Mouse (Mus musculus): ENCODE data around the gene Saysd1. TPM values are rescaled to one million over a fixed set of nuclear protein-coding genes. Genes with fewer than 3 reads are reported as not detected.

Gene Saysd1
- polyA plus RNA-seq, 1 experiment from 2014 or later: 8.6 TPM

GRCm38 (mm10) chr14:20112218-20112617 lies 26.1 kb downstream of the Saysd1 start:
- no peak overlapping the region for H3K9ac ChIP-seq (ENCODE audit: low read depth, low read length)
- no peaks in the 10 kb centered on the region for H3K9me3 ChIP-seq (replicated peaks; ENCODE audit: control insufficient read depth, low read length)
- no peak overlapping the region for H3K4me2 ChIP-seq
- H3K36me3 ChIP-seq (ENCODE audit: control insufficient read depth, insufficient read depth, low read length): no peaks in the 10 kb centered on the region
- ATAC-seq (replicated peaks; ENCODE audit: insufficient number of reproducible peaks, low FRiP score, low TSS enrichment): no peak
- H3K27ac ChIP-seq (ENCODE audit: low read depth, low read length): no peak overlapping the region
- peaks cover 6% of the 10 kb centered on the region; the same call in 1 of the 2 replicates for H3K4me1 ChIP-seq (ENCODE audit: control insufficient read depth, insufficient read depth, low read length)
- H3K27me3 ChIP-seq (ENCODE audit: control insufficient read depth, insufficient read depth, low read length): no peaks in the 10 kb centered on the region
- no peak overlapping the region for H3K4me3 ChIP-seq (ENCODE audit: low read depth, low read length)
- WGBS (ENCODE audit: insufficient replicate concordance): 63% methylated on average over 3 of the region's 3 CpGs

GRCm38 (mm10) chr14:20110945-20111344 lies 27.4 kb downstream of the Saysd1 start:
- Histone ChIP-seq H3K9me3 (replicated peaks; ENCODE audit: control insufficient read depth, low read length) (no peaks in the 10 kb centered on the region), H3K36me3 (ENCODE audit: control insufficient read depth, insufficient read depth, low read length) (no peaks in the 10 kb centered on the region), H3K27ac (ENCODE audit: low read depth, low read length) (no peak overlapping the region), H3K4me3 (ENCODE audit: low read depth, low read length) (no peak overlapping the region), H3K9ac (ENCODE audit: low read depth, low read length) (no peak overlapping the region), H3K27me3 (ENCODE audit: control insufficient read depth, insufficient read depth, low read length) (no peaks in the 10 kb centered on the region), H3K4me1 (ENCODE audit: control insufficient read depth, insufficient read depth, low read length) (peaks cover 1% of the 10 kb centered on the region; the same call in 1 of the 2 replicates), H3K4me2 (no peak overlapping the region)
- no peak for ATAC-seq (replicated peaks; ENCODE audit: insufficient number of reproducible peaks, low FRiP score, low TSS enrichment)
- WGBS (ENCODE audit: insufficient replicate concordance): 73% methylated on average over 1 of the region's 1 CpGs

- H3K36me3 ChIP-seq (ENCODE audit: control insufficient read depth, insufficient read depth, low read length): no peaks in the 10 kb centered on the region
- H3K4me2 ChIP-seq: no peak overlapping the region
- no peaks in the 10 kb centered on the region for H3K9me3 ChIP-seq (replicated peaks; ENCODE audit: control insufficient read depth, low read length)
- H3K27ac ChIP-seq (ENCODE audit: low read depth, low read length): no peak overlapping the region
- no peak for ATAC-seq (replicated peaks; ENCODE audit: insufficient number of reproducible peaks, low FRiP score, low TSS enrichment)
- no peaks in the 10 kb centered on the region for H3K4me1 ChIP-seq (ENCODE audit: control insufficient read depth, insufficient read depth, low read length)
- WGBS (ENCODE audit: insufficient replicate concordance): 49% methylated on average over 6 of the region's 6 CpGs
- H3K27me3 ChIP-seq (ENCODE audit: control insufficient read depth, insufficient read depth, low read length): no peaks in the 10 kb centered on the region
- H3K4me3 ChIP-seq (ENCODE audit: low read depth, low read length): no peak overlapping the region
- H3K9ac ChIP-seq (ENCODE audit: low read depth, low read length): no peak overlapping the region
Measured at GRCm38 (mm10) chr14:20106271-20106670, 32.1 kb downstream of the Saysd1 start.

- H3K9me3 ChIP-seq (replicated peaks; ENCODE audit: control insufficient read depth, low read length): no peaks in the 10 kb centered on the region
- no peak overlapping the region for H3K27ac ChIP-seq (ENCODE audit: low read depth, low read length)
- H3K4me3 ChIP-seq (ENCODE audit: low read depth, low read length): no peak overlapping the region
- ATAC-seq (replicated peaks; ENCODE audit: insufficient number of reproducible peaks, low FRiP score, low TSS enrichment): no peak
- H3K4me2 ChIP-seq: no peak overlapping the region
- 46% methylated on average over 4 of the region's 4 CpGs for WGBS (ENCODE audit: insufficient replicate concordance)
- H3K4me1 ChIP-seq (ENCODE audit: control insufficient read depth, insufficient read depth, low read length): no peaks in the 10 kb centered on the region
- H3K9ac ChIP-seq (ENCODE audit: low read depth, low read length): no peak overlapping the region
- no peaks in the 10 kb centered on the region for H3K27me3 ChIP-seq (ENCODE audit: control insufficient read depth, insufficient read depth, low read length)
- no peaks in the 10 kb centered on the region for H3K36me3 ChIP-seq (ENCODE audit: control insufficient read depth, insufficient read depth, low read length)
Measured at GRCm38 (mm10) chr14:20103207-20103606, 35.1 kb downstream of the Saysd1 start.

- H3K4me2 ChIP-seq: no peak overlapping the region
- H3K9me3 ChIP-seq (replicated peaks; ENCODE audit: control insufficient read depth, low read length): no peaks in the 10 kb centered on the region
- H3K4me3 ChIP-seq (ENCODE audit: low read depth, low read length): no peak overlapping the region
- no peaks in the 10 kb centered on the region for H3K4me1 ChIP-seq (ENCODE audit: control insufficient read depth, insufficient read depth, low read length)
- H3K27me3 ChIP-seq (ENCODE audit: control insufficient read depth, insufficient read depth, low read length): no peaks in the 10 kb centered on the region
- no peak overlapping the region for H3K27ac ChIP-seq (ENCODE audit: low read depth, low read length)
- no peak overlapping the region for H3K9ac ChIP-seq (ENCODE audit: low read depth, low read length)
- H3K36me3 ChIP-seq (ENCODE audit: control insufficient read depth, insufficient read depth, low read length): no peaks in the 10 kb centered on the region
- ATAC-seq (replicated peaks; ENCODE audit: insufficient number of reproducible peaks, low FRiP score, low TSS enrichment): no peak
- 29% methylated on average over 5 of the region's 5 CpGs for WGBS (ENCODE audit: insufficient replicate concordance)
Measured at GRCm38 (mm10) chr14:20098061-20098460, 40.3 kb downstream of the Saysd1 start.

- H3K36me3 ChIP-seq (ENCODE audit: control insufficient read depth, insufficient read depth, low read length): no peaks in the 10 kb centered on the region
- WGBS (ENCODE audit: insufficient replicate concordance): 49% methylated on average over 5 of the region's 5 CpGs
- no peaks in the 10 kb centered on the region for H3K4me1 ChIP-seq (ENCODE audit: control insufficient read depth, insufficient read depth, low read length)
- ATAC-seq (replicated peaks; ENCODE audit: insufficient number of reproducible peaks, low FRiP score, low TSS enrichment): no peak
- H3K27ac ChIP-seq (ENCODE audit: low read depth, low read length): no peak overlapping the region
- no peak overlapping the region for H3K4me2 ChIP-seq
- H3K27me3 ChIP-seq (ENCODE audit: control insufficient read depth, insufficient read depth, low read length): no peaks in the 10 kb centered on the region
- H3K9me3 ChIP-seq (replicated peaks; ENCODE audit: control insufficient read depth, low read length): no peaks in the 10 kb centered on the region
- H3K9ac ChIP-seq (ENCODE audit: low read depth, low read length): no peak overlapping the region
- no peak overlapping the region for H3K4me3 ChIP-seq (ENCODE audit: low read depth, low read length)
Measured at GRCm38 (mm10) chr14:20094942-20095341, 43.4 kb downstream of the Saysd1 start.

- H3K9ac ChIP-seq (ENCODE audit: low read depth, low read length): no peak overlapping the region
- H3K9me3 ChIP-seq (replicated peaks; ENCODE audit: control insufficient read depth, low read length): no peaks in the 10 kb centered on the region
- WGBS (ENCODE audit: insufficient replicate concordance): 16% methylated on average over 7 of the region's 7 CpGs
- no peaks in the 10 kb centered on the region for H3K36me3 ChIP-seq (ENCODE audit: control insufficient read depth, insufficient read depth, low read length)
- H3K4me2 ChIP-seq: no peak overlapping the region
- H3K4me1 ChIP-seq (ENCODE audit: control insufficient read depth, insufficient read depth, low read length): no peaks in the 10 kb centered on the region
- H3K27me3 ChIP-seq (ENCODE audit: control insufficient read depth, insufficient read depth, low read length): no peaks in the 10 kb centered on the region
- no peak overlapping the region for H3K4me3 ChIP-seq (ENCODE audit: low read depth, low read length)
- no peak for ATAC-seq (replicated peaks; ENCODE audit: insufficient number of reproducible peaks, low FRiP score, low TSS enrichment)
- no peak overlapping the region for H3K27ac ChIP-seq (ENCODE audit: low read depth, low read length)
Measured at GRCm38 (mm10) chr14:20093493-20093892, 44.8 kb downstream of the Saysd1 start.

GRCm38 (mm10) chr14:20084335-20084734 lies 54.0 kb downstream of the Saysd1 start:
- no peak for ATAC-seq (replicated peaks; ENCODE audit: insufficient number of reproducible peaks, low FRiP score, low TSS enrichment)
- no peaks in the 10 kb centered on the region for H3K36me3 ChIP-seq (ENCODE audit: control insufficient read depth, insufficient read depth, low read length)
- no peaks in the 10 kb centered on the region for H3K27me3 ChIP-seq (ENCODE audit: control insufficient read depth, insufficient read depth, low read length)
- no peak overlapping the region for H3K4me3 ChIP-seq (ENCODE audit: low read depth, low read length)
- H3K4me2 ChIP-seq: no peak overlapping the region
- peaks cover 7% of the 10 kb centered on the region; the same call in 1 of the 2 replicates for H3K4me1 ChIP-seq (ENCODE audit: control insufficient read depth, insufficient read depth, low read length)
- H3K9me3 ChIP-seq (replicated peaks; ENCODE audit: control insufficient read depth, low read length): no peaks in the 10 kb centered on the region
- no peak overlapping the region for H3K27ac ChIP-seq (ENCODE audit: low read depth, low read length)
- H3K9ac ChIP-seq (ENCODE audit: low read depth, low read length): no peak overlapping the region

- Histone ChIP-seq H3K27ac (ENCODE audit: low read depth, low read length) (peak overlapping the region; percentile 93), H3K27me3 (ENCODE audit: control insufficient read depth, insufficient read depth, low read length) (no peaks in the 10 kb centered on the region), H3K4me1 (ENCODE audit: control insufficient read depth, insufficient read depth, low read length) (peaks cover 7% of the 10 kb centered on the region; the same call in 1 of the 2 replicates), H3K36me3 (ENCODE audit: control insufficient read depth, insufficient read depth, low read length) (no peaks in the 10 kb centered on the region), H3K9ac (ENCODE audit: low read depth, low read length) (peak overlapping the region; percentile 82), H3K4me3 (ENCODE audit: low read depth, low read length) (peak overlapping the region; percentile 56), H3K4me2 (peak overlapping the region; percentile 90), H3K9me3 (replicated peaks; ENCODE audit: control insufficient read depth, low read length) (no peaks in the 10 kb centered on the region)
- ATAC-seq (replicated peaks; ENCODE audit: insufficient number of reproducible peaks, low FRiP score, low TSS enrichment): peak; percentile 95
- 2% methylated on average over 56 of the region's 56 CpGs for WGBS (ENCODE audit: insufficient replicate concordance)
Measured at GRCm38 (mm10) chr14:20082536-20083325, 55.6 kb downstream of the Saysd1 start.
